Mouse (Mus musculus) kidney, postnatal 36 days (tissue): ENCODE measurements at regions not wholly inside any gene's neighbourhood (a gene's known extent, or its start where the extent isn't known, plus 50 kb on each side); places are given as distances from the start of the nearest gene placed in this dataset.

Source experiments
- DNase-seq, 2 experiments: peaks; one replicate each; pipeline ENCODE4 v3.0.0; 2021 to 2022; ENCODE audit warnings: mixed read lengths in 2 of 2

GRCm38 (mm10) chr5:51125091-51125490, 442.4 kb downstream of the Ppargc1a start:
- DNase-seq = no peak

GRCm38 (mm10) chr5:51110006-51110405, 457.5 kb downstream of the Ppargc1a start:
- DNase-seq = no peak

GRCm38 (mm10) chr5:51108737-51109136, 458.8 kb downstream of the Ppargc1a start:
- no peak for DNase-seq

GRCm38 (mm10) chr5:51108181-51108580, 459.3 kb downstream of the Ppargc1a start:
- DNase-seq = no peak

DNA sequence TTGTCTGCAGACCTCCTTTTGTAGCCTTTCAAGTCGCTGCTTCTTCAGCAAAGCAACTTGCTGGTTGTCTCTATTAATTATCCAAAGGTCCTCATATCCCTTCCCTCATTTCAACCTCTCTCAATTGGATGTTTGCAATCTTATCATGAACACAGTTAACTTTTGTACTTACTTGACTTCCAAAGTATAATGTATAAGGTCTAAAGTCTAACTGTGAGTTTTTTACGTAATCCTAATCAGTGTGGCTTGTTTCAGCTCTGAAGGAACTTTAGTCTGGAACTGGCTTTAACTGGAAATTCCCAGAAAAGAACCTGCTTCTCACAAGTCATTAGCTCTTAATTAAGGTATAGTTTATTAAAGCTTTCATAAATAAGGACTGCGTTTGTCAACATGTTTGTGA, 467.6 kb downstream of the Ppargc1a start:
- no peak for DNase-seq

DNA sequence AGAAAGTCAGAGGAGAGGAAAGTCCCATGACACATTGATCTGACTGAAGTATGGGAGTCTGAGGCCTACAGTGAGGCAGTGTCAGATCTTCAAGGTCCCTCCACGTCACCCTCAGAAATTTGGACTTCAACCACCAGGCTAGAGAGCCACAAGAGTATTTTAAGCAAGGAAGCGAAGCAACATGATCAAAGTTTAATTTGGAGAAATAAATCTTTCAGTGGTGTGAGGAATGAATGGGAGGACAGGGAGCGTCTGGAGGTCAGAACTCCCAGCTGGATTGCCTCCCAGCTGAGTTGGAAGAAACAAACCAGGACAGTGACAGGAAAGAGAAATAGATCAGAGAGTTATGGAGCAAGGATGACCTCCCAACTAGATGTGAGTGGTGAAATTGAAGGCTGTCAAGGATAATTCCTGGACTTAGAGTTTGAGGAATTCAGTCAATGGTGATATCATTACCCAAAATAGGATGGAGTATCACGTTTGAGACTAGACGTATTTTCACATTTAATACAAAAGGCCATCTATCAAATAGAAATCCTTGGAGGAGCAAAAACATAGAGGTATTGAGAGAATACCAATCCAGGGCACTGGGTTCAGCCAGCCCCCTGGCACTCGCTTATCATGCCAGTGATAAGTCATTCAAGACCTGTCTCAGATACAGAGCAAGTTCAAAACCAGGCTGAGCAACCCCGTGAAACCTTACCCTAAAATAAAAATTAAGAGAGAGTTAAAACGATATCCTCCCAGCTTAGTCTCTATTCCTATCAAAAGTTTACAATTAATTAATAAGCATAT, 494.7 kb downstream of the Ppargc1a start:
- DNase-seq = peak; percentile 27 to 39

DNA sequence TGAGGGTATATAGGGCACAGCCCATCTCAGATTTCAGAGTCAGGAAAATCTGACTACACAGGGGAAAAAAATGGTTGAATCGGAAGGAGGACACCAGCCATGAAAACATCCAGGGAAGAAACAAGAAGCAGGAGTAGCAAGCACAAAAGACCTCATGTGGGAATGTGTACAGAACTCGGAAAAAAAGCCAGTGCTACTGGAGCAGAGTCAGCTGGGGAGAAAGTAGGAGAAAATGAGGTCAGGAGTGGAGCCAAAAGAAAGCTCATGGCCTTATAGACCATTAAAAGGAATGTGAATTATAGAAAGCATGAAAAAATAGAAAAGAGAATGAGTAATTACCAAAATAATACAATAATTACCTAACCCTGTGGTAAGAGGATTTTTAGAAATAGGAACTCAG, 495.4 kb downstream of the Ppargc1a start:
- no peak for DNase-seq

DNA sequence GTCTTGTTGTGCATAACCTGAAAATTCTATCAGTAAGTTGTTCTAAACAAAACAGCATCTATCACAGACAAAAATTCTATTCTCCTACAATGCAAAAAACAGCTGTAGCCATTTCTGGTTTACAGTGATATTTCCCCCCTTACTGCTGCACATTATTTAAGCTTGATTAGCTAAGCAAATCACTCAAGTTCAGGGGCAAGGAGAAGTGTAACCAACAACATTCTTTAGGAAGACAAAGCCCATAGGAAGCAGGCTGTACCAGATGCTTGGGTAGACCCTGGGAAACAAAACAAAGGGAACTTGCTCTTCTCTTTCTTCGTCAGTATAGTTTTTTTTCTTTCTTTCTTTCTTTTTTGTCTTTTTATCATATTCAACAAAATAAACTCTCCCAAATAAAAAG, 497.9 kb downstream of the Ppargc1a start:
- no peak for DNase-seq

- peak in 1 of 2 experiments; percentile 18 for DNase-seq
These were observed 521.7 kb downstream of the Ppargc1a start for GRCm38 (mm10) chr5:51045872-51046271.

GRCm38 (mm10) chr5:51041541-51042217, 525.8 kb downstream of the Ppargc1a start:
- DNase-seq = peak; percentile 56 to 61

- DNase-seq = peak; percentile 49 to 62
These were observed 526.6 kb downstream of the Ppargc1a start for GRCm38 (mm10) chr5:51040926-51041325.

DNA sequence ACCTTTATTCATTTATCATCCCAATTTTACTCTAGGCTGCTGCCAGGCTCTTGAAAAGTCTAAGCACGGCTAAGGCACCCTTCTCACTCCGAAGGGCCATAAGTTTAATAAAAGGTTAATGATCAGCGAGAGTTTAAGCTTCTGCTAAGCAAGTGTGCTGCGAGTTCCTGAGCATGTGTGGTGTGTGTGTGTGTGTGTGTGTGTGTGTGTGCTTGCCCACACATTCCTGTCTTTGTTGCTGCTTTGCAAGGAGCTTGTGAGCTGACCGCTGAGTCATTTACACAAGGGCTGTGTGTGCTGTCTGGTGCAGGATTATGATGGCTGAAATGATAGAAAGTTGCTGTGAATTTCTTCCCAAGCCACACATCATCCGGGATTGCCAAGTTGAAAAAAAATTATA, 527.1 kb downstream of the Ppargc1a start:
- peak; percentile 49 to 51 for DNase-seq

GRCm38 (mm10) chr5:51039713-51040178, 527.8 kb downstream of the Ppargc1a start:
- peak; percentile 68 to 74 for DNase-seq

GRCm38 (mm10) chr5:51036450-51036990, 531.0 kb downstream of the Ppargc1a start:
- DNase-seq = no peak

- no peak for DNase-seq
These were observed 538.6 kb downstream of the Ppargc1a start for GRCm38 (mm10) chr5:51028966-51029365.

GRCm38 (mm10) chr5:50990822-50991537, 576.5 kb downstream of the Ppargc1a start:
- no peak for DNase-seq
